Mouse (Mus musculus): Measurements from ENCODE around the gene Olfr839-ps1. TPM values are rescaled to one million over a fixed set of nuclear protein-coding genes. Genes with fewer than 3 reads are reported as not detected.

The Olfr839-ps1 gene
- total RNA-seq (2021), result not detected
- long read RNA-seq, experiment 1, result 0 reads
- long read RNA-seq, experiment 2, result 0 reads

GRCm38 (mm10) chr9:19177212-19177611 is at the start of gene Olfr839-ps1:
Gene Olfr839-ps1, minus strand, starts transcription at chr9:19177312.
- intact Hi-C loops (cut with DNase I; ENCODE audit: low total_unique reads), result no loop called here
- no peak for DNase-seq

- no peak for DNase-seq
- intact Hi-C loops (cut with DNase I; ENCODE audit: low total_unique reads), result no loop called here
Observed at GRCm38 (mm10) chr9:19136017-19136416, 41.1 kb downstream of the Olfr839-ps1 start, which contains the start of gene Olfr837. Gene Olfr837, plus strand, starts transcription at chr9:19136317.

GRCm38 (mm10) chr9:19120082-19120481 is 57.0 kb downstream of the Olfr839-ps1 start, which contains the start of gene Olfr836:
Gene Olfr836, plus strand, starts transcription at chr9:19120382.
- DNase-seq, result no peak
- intact Hi-C loops (cut with DNase I; ENCODE audit: low total_unique reads), result no loop called here

Other genes starting within 250 kb of the Olfr839-ps1 start
- not detected for gene Olfr832, start 240.2 kb downstream of the Olfr839-ps1 start, total RNA-seq (2021)
- gene Olfr834, start 189.3 kb downstream of the Olfr839-ps1 start, total RNA-seq (2021), result not detected
- not detected for gene Olfr835, start 144.6 kb downstream of the Olfr839-ps1 start, total RNA-seq (2021)
- gene Olfr836, start 56.9 kb downstream of the Olfr839-ps1 start, total RNA-seq (2021), result not detected
- gene Olfr837, start 41.0 kb downstream of the Olfr839-ps1 start, total RNA-seq (2021), result not detected
- gene Olfr843, start 74.7 kb upstream of the Olfr839-ps1 start, total RNA-seq (2021), result not detected
- gene Olfr844, start 139.0 kb upstream of the Olfr839-ps1 start, total RNA-seq (2021), result not detected
- not detected for gene Olfr845, start 159.1 kb upstream of the Olfr839-ps1 start, total RNA-seq (2021)
- not detected for gene Olfr846, start 186.7 kb upstream of the Olfr839-ps1 start, total RNA-seq (2021)
- not detected for gene Olfr847, start 201.4 kb upstream of the Olfr839-ps1 start, total RNA-seq (2021)